Mouse (Mus musculus) brain, embryonic 14.5 days (tissue): ENCODE results near the gene 1190005I06Rik.

Experiments
- CTCF ChIP-seq: fragments of 200-500 bp; IDR thresholded peaks from 2 replicates; pipeline ENCODE4 v1.5.1; 2012; ENCODE audit warnings: inconsistent platforms, mild to moderate bottlenecking, moderate library complexity, borderline replicate concordance; ENCODE audit not compliant: insufficient read depth, insufficient read length; ENCODE audit errors: extremely low read depth
- POLR2A ChIP-seq: fragments of 200-500 bp; IDR thresholded peaks from 2 replicates; pipeline ENCODE4 v1.6.1; 2012; ENCODE audit warnings: mild to moderate bottlenecking, inconsistent platforms, borderline replicate concordance; ENCODE audit not compliant: poor library complexity, insufficient read depth, insufficient read length, severe bottlenecking; ENCODE audit errors: extremely low read depth

DNA sequence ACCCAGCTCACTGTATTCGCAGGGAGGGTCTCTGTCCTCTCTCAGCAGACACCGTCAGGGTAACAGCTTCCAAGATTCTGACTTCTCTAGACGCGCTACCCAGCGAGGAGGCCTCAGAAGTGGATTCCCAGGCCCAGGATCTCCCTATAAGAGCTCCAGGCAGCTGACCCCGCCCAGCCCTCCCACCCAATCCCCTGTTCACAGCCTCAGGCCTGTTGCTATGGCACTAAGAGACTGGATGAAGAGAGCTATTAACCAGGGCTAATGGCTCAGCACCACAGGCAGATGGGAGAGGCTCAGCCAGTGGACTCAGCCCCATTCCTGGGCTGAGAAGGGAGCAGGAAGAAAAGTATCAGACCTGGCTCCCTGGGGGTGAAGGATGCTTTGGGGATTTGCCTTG is 44.8 kb downstream of the 1190005I06Rik start:
- TF ChIP-seq CTCF = no peak
- TF ChIP-seq POLR2A = no peak
